Mouse (Mus musculus): Measurements from ENCODE around the gene Scube2. TPM values are rescaled to one million over a fixed set of nuclear protein-coding genes. Genes with fewer than 3 reads are reported as not detected.

The Scube2 gene
- polyA plus RNA-seq (2015; fragmentation: Nextera tagmentation; extraction: Ambion mirVana), result 4.4 and 4.6 TPM in 2 replicates

DNA sequence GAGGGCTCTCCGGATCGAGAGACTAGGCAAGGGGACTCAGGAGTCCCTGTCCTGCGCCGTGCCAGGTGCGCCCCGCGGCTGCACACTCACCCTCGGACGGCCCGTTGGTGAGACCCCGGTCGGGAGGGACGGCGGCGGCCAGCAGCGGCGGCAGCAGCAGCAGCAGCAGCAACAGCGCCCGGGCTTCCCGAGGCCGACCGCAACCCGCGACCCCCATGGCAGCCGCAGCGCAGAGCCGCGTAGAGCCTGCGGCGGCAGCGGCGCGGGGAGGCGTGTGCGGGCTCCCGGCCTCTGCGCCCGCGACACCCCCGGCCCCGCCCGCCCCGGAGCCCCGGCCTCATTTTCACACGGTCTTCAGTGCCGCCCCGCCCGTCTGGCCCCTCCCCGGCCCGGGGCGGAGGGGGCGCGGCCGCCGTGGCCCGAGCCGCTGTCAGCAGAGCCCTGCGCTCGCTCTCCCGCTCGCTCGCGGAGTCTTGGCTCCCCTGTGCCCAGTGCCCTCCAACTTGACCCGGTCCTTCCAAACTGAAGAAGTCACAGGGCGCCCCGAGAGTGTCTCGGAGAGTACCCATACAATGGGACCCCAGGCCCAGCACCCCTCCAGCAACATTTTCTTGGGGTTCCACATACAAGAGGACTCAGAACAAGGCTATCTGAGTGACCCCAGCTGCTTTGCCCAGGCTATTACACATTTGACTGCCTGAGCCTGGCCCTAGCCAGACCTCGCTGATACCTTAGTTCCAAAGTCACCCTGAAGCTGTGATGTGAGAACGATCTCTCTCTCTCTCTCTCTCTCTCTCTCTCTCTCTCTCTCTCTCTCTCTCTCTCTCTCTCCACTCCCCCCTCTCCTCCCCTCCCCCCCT is at the start of gene Scube2:
TSS of gene Scube2 (minus strand) at position 310 of the 860 bp plus-strand sequence.
- H3K9me3 ChIP-seq, result no peaks in the 10 kb centered on the region
- 1% methylated on average over 39 of the region's 69 CpGs for WGBS
- H3K4me2 ChIP-seq, result peak within 1 kb of the TSS; percentile 93
- peaks cover 43% of the 10 kb centered on the region for H3K4me1 ChIP-seq (replicated peaks)
- H3K27ac ChIP-seq (replicated peaks), result no peak within 1 kb of the TSS
- ATAC-seq (ENCODE audit: low read depth), result peak; percentile 71
- no peaks in the 10 kb centered on the region for H3K36me3 ChIP-seq
- H3K9ac ChIP-seq, result peak within 1 kb of the TSS; percentile 82
- H3K4me3 ChIP-seq, result peak within 1 kb of the TSS; percentile 58
- peaks cover 29% of the 10 kb centered on the region for H3K27me3 ChIP-seq

DNA sequence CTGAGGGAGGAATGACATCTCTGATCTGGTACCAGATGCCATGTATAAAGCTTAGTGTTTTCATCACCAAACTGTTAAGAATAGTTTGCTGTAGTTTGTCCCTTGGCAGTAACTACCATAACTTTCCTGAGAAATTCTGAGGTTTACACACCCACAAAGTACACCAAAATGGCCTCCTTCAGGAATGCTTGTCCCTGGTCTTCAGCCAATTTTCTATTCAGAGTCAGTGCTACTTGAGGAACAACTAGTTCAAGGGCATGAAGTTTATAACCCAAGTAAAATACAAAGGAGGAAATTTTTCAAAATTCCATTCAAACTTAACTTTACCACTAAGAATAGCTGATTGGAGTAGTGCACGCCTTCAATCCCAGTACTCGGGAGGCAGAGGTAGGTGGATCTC is 40.7 kb upstream of the Scube2 start:
- Histone ChIP-seq H3K9me3 (no peaks in the 10 kb centered on the region), H3K4me3 (no peak overlapping the region), H3K27ac (replicated peaks) (no peak overlapping the region), H3K4me2 (no peak overlapping the region), H3K27me3 (no peaks in the 10 kb centered on the region), H3K9ac (no peak overlapping the region), H3K36me3 (peaks cover 94% of the 10 kb centered on the region), H3K4me1 (replicated peaks) (no peaks in the 10 kb centered on the region)
- 91% methylated on average over 2 of the region's 2 CpGs for WGBS
- ATAC-seq (ENCODE audit: low read depth), result no peak

DNA sequence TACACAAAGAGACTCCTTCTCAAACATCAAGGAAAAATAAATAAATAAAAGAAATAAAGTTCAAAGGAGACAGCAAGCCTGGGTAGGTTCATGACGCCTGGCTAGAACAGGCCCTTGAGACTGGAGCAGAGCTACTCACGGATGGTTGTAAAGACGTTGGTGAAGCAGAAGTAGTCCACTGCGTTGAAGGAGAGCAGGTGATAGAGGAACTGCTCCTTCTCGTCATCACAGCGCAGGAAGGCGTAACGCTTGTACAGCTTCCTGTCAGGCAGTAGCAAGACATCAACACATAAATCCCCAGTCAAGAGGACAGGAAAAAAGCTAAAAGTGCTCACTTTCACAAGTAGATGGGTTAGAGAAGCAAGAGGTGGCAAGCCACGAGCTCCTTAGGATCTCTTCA is 35.4 kb upstream of the Scube2 start:
- no peaks in the 10 kb centered on the region for H3K27me3 ChIP-seq
- no peaks in the 10 kb centered on the region for H3K4me1 ChIP-seq (replicated peaks)
- H3K4me3 ChIP-seq, result no peak overlapping the region
- no peak overlapping the region for H3K9ac ChIP-seq
- 92% methylated on average over 9 of the region's 9 CpGs for WGBS
- no peak overlapping the region for H3K4me2 ChIP-seq
- no peak for ATAC-seq (ENCODE audit: low read depth)
- peaks cover 100% of the 10 kb centered on the region for H3K36me3 ChIP-seq
- H3K27ac ChIP-seq (replicated peaks), result no peak overlapping the region
- no peaks in the 10 kb centered on the region for H3K9me3 ChIP-seq

DNA sequence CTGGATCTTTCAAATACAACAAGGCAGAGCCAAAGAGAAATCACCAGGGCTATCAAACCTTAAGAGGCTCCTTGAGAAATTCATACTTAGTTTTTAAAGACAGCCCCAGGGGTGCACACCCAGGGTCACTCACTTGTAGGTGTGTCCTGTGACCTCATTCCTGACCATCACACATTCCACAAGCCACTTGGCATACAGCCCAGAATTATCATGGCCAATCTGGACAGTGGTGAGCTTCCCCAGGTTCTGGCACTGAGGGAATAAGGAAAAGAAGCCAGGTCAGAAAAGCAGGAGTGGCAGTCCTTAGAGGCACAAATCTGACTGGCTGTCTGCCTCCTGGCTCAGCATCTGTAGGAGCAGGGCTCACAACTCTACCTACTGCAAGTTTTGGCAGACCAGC is 33.4 kb upstream of the Scube2 start:
- H3K4me3 ChIP-seq, result no peak overlapping the region
- ATAC-seq (ENCODE audit: low read depth), result no peak
- no peak overlapping the region for H3K9ac ChIP-seq
- no peak overlapping the region for H3K4me2 ChIP-seq
- no peak overlapping the region for H3K27ac ChIP-seq (replicated peaks)
- peaks cover 100% of the 10 kb centered on the region for H3K36me3 ChIP-seq
- H3K27me3 ChIP-seq, result no peaks in the 10 kb centered on the region
- H3K9me3 ChIP-seq, result no peaks in the 10 kb centered on the region
- no peaks in the 10 kb centered on the region for H3K4me1 ChIP-seq (replicated peaks)

DNA sequence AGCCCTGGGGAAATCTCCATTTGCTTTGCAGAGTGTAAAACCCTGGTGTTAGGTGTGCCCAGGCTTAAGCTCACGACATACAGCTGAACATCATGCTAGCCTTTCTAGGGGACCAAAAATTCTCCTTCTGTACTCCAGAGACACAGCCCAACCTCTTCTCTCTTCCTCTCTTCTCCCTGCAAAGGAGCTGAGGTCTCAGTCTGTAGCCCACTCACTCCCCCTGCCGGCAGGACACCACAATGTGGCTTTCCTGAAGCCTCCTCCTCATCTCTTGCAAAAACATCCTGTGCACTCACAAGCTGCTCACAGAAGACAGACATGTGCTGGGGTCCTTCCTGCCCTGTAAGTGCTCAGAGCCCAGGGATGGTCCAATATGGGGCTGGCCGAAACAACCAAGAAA is 27.1 kb upstream of the Scube2 start:
- Histone ChIP-seq H3K4me1 (replicated peaks) (no peaks in the 10 kb centered on the region), H3K9me3 (no peaks in the 10 kb centered on the region), H3K9ac (no peak overlapping the region), H3K36me3 (peaks cover 90% of the 10 kb centered on the region), H3K4me2 (no peak overlapping the region), H3K27me3 (no peaks in the 10 kb centered on the region), H3K4me3 (no peak overlapping the region), H3K27ac (replicated peaks) (no peak overlapping the region)
- WGBS, result 43% methylated on average over 3 of the region's 3 CpGs
- ATAC-seq (ENCODE audit: low read depth), result no peak; the same call in 1 of the 2 replicates

DNA sequence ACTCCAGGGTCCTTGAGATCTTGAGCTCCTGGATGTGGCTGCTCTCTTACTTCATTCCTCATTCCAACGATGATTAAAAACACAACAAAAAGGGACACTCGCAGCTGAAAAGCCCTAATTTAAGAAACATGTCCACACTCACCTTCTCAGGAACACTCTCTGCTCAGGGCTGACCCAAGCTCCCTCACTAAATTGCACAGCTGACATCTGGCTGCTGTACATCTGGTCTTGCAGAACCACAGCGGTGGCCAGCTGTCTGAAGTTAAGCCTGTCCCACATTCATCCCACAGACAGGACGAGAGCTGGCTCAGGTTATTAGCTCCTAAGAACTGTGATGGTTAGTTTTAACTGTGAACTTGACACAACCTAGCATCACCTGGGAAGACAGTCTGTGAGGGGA is 26.3 kb upstream of the Scube2 start:
- peaks cover 88% of the 10 kb centered on the region for H3K36me3 ChIP-seq
- WGBS, result 92% methylated on average over 4 of the region's 4 CpGs
- no peak overlapping the region for H3K4me2 ChIP-seq

DNA sequence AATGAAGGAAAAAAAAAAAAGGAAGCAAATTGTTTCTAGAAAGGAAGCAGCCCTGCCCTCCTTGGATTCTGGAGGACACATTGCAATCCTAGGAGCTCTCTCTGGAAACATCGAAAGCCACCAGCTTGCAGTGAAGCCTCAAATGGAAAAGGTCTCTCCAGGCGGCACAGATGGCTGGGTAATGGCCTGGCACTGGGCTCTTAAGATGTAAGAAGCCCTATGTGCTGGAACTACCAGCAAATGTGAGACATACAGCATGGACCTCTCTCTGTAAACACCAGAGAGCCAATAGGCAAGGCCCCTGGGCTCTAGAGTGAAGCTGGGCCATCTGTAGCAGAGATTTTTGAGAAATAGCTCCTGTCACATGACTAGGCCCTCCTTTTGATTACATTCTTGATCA is 24.8 kb upstream of the Scube2 start:
- Histone ChIP-seq H3K36me3 (peaks cover 75% of the 10 kb centered on the region), H3K9ac (no peak overlapping the region), H3K27ac (replicated peaks) (no peak overlapping the region), H3K4me1 (replicated peaks) (no peaks in the 10 kb centered on the region), H3K4me3 (no peak overlapping the region), H3K9me3 (0 out of 2 replicates have a peak, but pooled peaks cover 3% of the 10 kb centered on the region), H3K27me3 (no peaks in the 10 kb centered on the region), H3K4me2 (no peak overlapping the region)
- WGBS, result 91% methylated on average over 2 of the region's 2 CpGs
- ATAC-seq (ENCODE audit: low read depth), result no peak

More for the DNA sequence above, 26.3 kb upstream of the Scube2 start:
- Histone ChIP-seq H3K4me3 (no peak overlapping the region), H3K27me3 (no peaks in the 10 kb centered on the region), H3K9ac (no peak overlapping the region), H3K27ac (replicated peaks) (no peak overlapping the region), H3K4me1 (replicated peaks) (no peaks in the 10 kb centered on the region), H3K9me3 (0 out of 2 replicates have a peak, but pooled peaks cover 2% of the 10 kb centered on the region)
- no peak for ATAC-seq (ENCODE audit: low read depth)

DNA sequence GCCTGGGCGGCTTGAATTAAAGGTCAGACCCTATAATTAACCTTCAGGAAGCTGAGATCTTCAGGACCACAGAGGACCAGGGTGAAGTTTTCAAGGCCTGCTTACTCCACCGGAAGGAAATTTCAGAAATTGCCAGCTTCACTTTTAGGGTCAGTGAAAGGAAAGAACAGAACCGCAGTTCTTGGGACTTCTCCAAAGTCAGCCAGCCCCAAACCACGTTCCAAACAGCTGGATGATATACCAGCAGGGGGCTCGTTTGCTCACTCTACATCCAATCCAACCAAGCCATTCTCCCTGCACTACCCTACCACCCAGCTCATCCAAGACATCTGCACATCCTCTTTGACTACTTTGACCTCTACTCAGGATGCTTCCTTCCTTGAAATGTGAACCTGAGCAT is 23.8 kb upstream of the Scube2 start:
- no peak overlapping the region for H3K27ac ChIP-seq (replicated peaks)
- H3K9ac ChIP-seq, result no peak overlapping the region
- no peak overlapping the region for H3K4me3 ChIP-seq
- no peaks in the 10 kb centered on the region for H3K4me1 ChIP-seq (replicated peaks)
- ATAC-seq (ENCODE audit: low read depth), result no peak
- WGBS, result 88% methylated on average over 5 of the region's 5 CpGs
- H3K36me3 ChIP-seq, result peaks cover 66% of the 10 kb centered on the region
- no peak overlapping the region for H3K4me2 ChIP-seq
- H3K27me3 ChIP-seq, result no peaks in the 10 kb centered on the region
- H3K9me3 ChIP-seq, result 0 out of 2 replicates have a peak, but pooled peaks cover 3% of the 10 kb centered on the region

DNA sequence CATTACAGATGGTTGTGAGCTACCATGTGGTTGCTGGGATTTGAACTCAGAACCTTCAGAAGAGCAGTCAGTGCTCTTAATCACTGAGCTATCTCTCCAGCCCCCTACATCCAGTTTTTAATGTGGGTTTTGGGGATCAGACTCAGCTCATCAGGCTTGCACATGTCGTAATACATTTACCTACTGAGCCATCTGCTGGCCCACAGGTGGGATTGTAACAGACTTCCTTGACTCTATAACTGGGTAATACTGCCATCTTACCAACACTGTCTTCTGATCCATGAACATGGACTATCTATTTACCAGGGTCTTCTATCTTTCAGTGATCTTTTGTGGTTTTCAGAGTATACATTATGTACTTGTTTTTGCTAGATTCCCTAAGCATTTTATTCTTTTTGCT is 20.8 kb upstream of the Scube2 start:
- Histone ChIP-seq H3K27me3 (no peaks in the 10 kb centered on the region), H3K36me3 (peaks cover 45% of the 10 kb centered on the region), H3K9ac (no peak overlapping the region), H3K4me3 (no peak overlapping the region), H3K4me1 (replicated peaks) (no peaks in the 10 kb centered on the region), H3K4me2 (no peak overlapping the region), H3K9me3 (0 out of 2 replicates have a peak, but pooled peaks cover 3% of the 10 kb centered on the region), H3K27ac (replicated peaks) (no peak overlapping the region)
- ATAC-seq (ENCODE audit: low read depth), result no peak
- 96% methylated on average over 1 of the region's 1 CpGs for WGBS

DNA sequence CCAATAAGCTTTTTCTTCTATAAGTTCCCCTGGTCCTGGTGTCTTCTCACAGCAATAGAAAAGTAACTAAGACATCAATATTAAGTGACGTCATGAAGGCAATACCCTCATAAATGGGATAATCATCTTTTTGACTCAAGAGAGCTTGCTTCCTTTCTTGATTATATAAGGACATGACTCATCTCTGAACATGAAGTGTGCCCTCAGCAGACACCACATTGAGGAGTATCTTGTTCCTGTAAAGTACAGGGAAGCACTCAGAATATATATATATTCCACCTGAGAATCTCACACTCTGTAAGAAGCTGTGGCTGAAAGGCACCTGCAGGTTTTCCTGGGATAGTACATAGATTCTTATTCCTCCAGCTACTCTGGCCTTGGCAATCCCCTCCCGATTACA is 17.1 kb upstream of the Scube2 start:
- peaks cover 8% of the 10 kb centered on the region for H3K36me3 ChIP-seq
- no peak overlapping the region for H3K27ac ChIP-seq (replicated peaks)
- H3K4me1 ChIP-seq (replicated peaks), result no peaks in the 10 kb centered on the region
- no peak overlapping the region for H3K4me2 ChIP-seq
- H3K9ac ChIP-seq, result no peak overlapping the region
- H3K9me3 ChIP-seq, result 0 out of 2 replicates have a peak, but pooled peaks cover 3% of the 10 kb centered on the region
- no peaks in the 10 kb centered on the region for H3K27me3 ChIP-seq
- ATAC-seq (ENCODE audit: low read depth), result no peak
- 94% methylated on average over 2 of the region's 2 CpGs for WGBS
- no peak overlapping the region for H3K4me3 ChIP-seq

DNA sequence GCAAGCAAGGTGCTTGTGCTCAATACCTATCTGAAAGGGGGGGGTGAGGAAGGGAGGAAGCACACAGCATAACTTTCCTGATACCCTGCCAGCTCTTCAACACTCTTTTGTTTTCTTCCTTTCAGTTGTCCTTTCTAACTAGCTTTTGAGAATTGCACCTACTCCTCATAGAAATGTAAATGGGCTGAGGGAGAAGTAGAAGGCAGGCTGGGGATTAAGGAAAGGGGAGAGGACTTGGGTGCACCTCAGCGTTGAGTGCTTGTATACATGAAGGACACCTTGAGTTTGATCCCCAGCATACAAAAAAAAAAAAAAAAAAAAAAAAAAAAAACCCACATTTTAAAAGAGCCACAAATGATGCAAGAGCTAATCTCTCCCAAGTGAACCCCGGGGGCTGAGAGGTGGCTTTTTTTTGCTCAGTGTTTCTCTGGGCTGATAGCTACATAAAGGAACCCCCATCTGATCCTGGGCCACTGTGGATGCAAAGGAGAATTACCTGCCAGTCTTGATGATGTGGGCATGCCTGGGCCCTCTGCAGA is 16.2 kb upstream of the Scube2 start:
- 0 out of 2 replicates have a peak, but pooled peaks cover under 1% of the 10 kb centered on the region for H3K9me3 ChIP-seq
- no peaks in the 10 kb centered on the region for H3K4me1 ChIP-seq (replicated peaks)
- no peak overlapping the region for H3K27ac ChIP-seq (replicated peaks)
- H3K36me3 ChIP-seq, result peaks cover under 1% of the 10 kb centered on the region
- H3K4me3 ChIP-seq, result no peak overlapping the region
- no peaks in the 10 kb centered on the region for H3K27me3 ChIP-seq
- H3K4me2 ChIP-seq, result no peak overlapping the region
- no peak for ATAC-seq (ENCODE audit: low read depth)
- no peak overlapping the region for H3K9ac ChIP-seq
- WGBS, result 58% methylated on average over 2 of the region's 2 CpGs

DNA sequence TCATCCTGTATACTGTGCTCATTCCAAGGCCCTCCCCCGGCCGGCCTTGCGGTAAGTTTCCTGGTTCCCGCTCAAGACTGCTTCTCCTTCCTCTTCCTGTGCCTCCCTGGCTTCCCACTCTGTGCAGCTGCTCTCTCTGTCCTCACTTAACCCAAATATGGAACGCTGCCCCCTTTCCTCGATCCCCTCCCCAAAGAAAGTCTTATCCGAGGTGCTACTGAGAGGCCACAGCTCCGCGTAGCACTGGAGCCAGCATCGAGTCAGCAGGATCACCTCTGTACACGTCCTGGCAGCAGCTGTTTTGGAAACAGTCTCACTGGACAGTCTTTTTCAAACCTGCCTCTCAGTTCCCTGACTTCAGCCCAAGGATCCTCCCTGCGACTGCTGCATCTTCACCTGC is 13.7 kb upstream of the Scube2 start:
- 67% methylated on average over 12 of the region's 12 CpGs for WGBS
- no peaks in the 10 kb centered on the region for H3K27me3 ChIP-seq
- no peaks in the 10 kb centered on the region for H3K4me1 ChIP-seq (replicated peaks)
- H3K9ac ChIP-seq, result no peak overlapping the region
- no peak for ATAC-seq (ENCODE audit: low read depth)
- H3K4me2 ChIP-seq, result no peak overlapping the region
- no peaks in the 10 kb centered on the region for H3K36me3 ChIP-seq
- H3K9me3 ChIP-seq, result no peaks in the 10 kb centered on the region
- no peak overlapping the region for H3K4me3 ChIP-seq
- H3K27ac ChIP-seq (replicated peaks), result no peak overlapping the region

Measured in neural tube, embryonic 13.5 days (tissue).